Mouse (Mus musculus) retina, postnatal 1 day (tissue): Measurements from ENCODE around the gene Acbd5.

Experiments
- DNase-seq: peaks from one replicate; pipeline ENCODE4 v3.0.0-alpha.2; 2012

Acbd5 gene

DNA sequence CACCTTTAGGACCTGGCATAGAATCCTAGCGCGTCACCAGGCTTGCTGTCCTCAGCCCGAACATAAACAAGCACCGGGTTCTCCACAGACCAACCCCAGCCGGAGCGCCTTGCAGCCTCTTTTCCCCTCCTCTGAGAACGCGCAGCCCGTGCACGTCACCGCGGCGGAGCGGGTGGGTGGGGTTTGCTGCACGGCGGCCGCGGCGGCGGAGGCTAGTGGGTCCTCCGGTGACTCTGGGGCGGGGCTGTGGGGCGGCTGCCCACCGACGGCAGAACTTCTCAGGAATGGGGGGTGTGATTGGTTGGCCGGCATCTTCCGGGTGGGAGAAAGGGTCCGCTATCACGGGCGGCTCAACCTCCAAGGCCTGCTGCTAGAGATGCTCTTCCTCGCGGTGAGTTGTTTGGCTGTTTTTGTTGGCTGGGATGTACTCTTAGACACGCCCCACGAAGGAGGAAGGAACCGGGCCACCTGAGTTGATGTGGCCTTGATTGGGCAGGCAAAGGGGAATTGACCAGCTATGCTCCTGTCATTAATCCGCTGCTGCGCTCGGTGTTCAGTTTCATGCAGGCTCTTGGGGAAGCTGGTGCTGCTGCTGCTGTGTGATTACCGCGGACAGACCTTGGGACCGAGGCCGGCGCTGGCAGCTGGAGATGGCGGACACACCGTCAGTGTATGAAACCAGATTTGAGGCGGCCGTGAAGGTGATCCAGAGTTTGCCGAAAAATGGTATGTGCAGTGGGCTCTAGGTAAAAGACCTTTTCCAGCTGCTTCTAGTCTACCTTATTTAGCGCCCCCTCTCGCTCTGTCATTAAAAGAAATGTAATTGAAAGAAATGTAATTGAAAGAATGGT is 1.2 kb downstream of the Acbd5 start:
- DNase-seq, result peak; percentile 94

- no peak for DNase-seq
Observed at GRCm38 (mm10) chr2:23070491-23070890, 2.5 kb downstream of the Acbd5 start.

GRCm38 (mm10) chr2:23071406-23071805 is 3.4 kb downstream of the Acbd5 start:
- DNase-seq, result no peak

DNA sequence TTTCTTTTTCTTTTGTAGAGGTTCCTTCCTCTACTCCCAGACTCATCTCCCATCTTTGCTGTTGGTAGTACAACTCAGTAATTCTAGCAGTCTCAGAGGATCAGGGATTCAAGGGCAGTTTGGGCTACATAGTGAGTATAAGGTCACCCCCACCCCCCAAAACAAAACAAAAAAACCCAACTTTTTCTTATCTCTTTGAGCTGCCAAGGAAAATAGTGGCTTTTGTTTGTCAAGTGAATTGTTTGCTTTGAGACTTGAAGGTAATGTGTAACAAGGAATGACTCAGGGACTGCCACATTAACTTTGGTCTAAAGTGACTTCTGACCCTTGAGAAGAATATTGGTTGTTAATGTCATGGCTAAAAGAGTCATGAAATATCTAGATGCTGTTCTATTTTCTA is 7.9 kb downstream of the Acbd5 start:
- DNase-seq, result no peak

GRCm38 (mm10) chr2:23076783-23077182 is 8.8 kb downstream of the Acbd5 start:
- no peak for DNase-seq

GRCm38 (mm10) chr2:23077693-23078092 is 9.7 kb downstream of the Acbd5 start:
- DNase-seq, result no peak

DNA sequence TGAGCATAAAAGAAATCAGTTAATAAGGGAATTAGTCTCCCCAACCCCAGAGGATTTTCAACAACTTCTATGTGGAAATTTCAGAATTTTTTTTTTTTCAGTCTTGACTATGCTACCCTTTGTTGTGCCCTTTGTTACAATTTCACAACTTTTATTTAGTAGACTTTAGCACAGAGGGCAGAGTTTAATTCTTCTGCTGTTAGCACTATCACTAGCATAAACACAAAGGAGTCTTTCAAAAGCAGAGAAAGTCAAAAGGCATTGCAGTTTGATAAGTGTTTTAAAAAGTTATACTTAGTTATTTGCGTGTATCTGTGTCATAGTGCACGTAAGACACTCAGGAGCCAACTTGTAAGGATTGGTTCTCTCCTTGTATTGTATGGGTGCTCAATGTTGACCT is 10.6 kb downstream of the Acbd5 start:
- no peak for DNase-seq

DNA sequence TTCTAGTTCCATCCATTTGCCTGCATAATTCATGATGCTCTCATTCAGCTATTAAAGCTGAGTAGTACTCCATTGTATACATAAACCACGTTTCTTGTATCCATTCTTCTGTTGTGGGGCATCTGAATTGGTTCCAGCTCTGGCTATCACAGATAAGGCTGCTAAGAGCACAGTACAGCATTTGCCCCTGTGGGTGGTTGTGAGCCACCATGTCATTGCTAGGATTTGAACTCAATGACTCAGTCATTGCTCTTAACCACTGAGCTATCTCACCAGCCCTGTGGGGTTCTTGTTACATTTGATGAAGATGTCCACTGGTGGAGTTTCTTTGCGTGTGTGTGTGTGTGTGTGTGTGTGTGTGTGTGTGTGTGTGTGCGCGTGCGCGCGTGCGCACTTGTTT is 16.6 kb downstream of the Acbd5 start:
- DNase-seq, result no peak

GRCm38 (mm10) chr2:23092216-23092615 is 24.2 kb downstream of the Acbd5 start:
- DNase-seq, result peak; percentile 51

- no peak for DNase-seq
Observed at GRCm38 (mm10) chr2:23097028-23097427, 29.1 kb downstream of the Acbd5 start.

- DNase-seq, result no peak
Observed at GRCm38 (mm10) chr2:23102266-23102665, 34.3 kb downstream of the Acbd5 start.

- no peak for DNase-seq
Observed at GRCm38 (mm10) chr2:23119573-23119972, 51.6 kb downstream of the Acbd5 start.

- DNase-seq, result no peak
Observed at GRCm38 (mm10) chr2:23155199-23155621, 87.2 kb downstream of the Acbd5 start.

GRCm38 (mm10) chr2:23155777-23156607 is 88.0 kb downstream of the Acbd5 start, which contains the start of the genes Mastl and Yme1l1:
Mastl (minus strand) TSS chr2:23156024.
Yme1l1 (plus strand) TSS chr2:23156369.
- peak; percentile 98 for DNase-seq

GRCm38 (mm10) chr2:23156608-23157081 is 88.7 kb downstream of the Acbd5 start:
- no peak for DNase-seq
